Mouse (Mus musculus) bone marrow, adult 2 months (tissue): ENCODE measurements at regions not wholly inside any gene's neighbourhood (a gene's known extent, or its start where the extent isn't known, plus 50 kb on each side); places are given as distances from the start of the nearest gene placed in this dataset.
A peak's percentile ranks its signal among the peaks of the same experiment; 100 is the strongest.

ENCODE experiments used
- CTCF ChIP-seq: fragments of 200-500 bp; IDR thresholded peaks from 2 replicates; pipeline ENCODE4 v1.5.1; 2011; ENCODE audit warnings: low read length, control low read depth; ENCODE audit not compliant: control insufficient read depth, insufficient read depth
- POLR2A ChIP-seq: fragments of 200-500 bp; IDR thresholded peaks from 2 replicates; pipeline ENCODE4 v1.6.1; 2011; ENCODE audit warnings: low read depth, mild to moderate bottlenecking, control low read depth, low read length, borderline replicate concordance; ENCODE audit not compliant: control insufficient read depth

GRCm38 (mm10) chr3:131921161-131921560, 163.9 kb upstream of the Dkk2 start:
- peak; percentile 11; the same call in 1 of the 2 replicates for TF ChIP-seq CTCF
- no peak for TF ChIP-seq POLR2A
